Mouse (Mus musculus) cerebellum, adult (tissue): ENCODE measurements around the gene Itpr1.

ENCODE experiments used
- ATAC-seq: cut with Nextera tagmentation; 2 replicates; pipeline ENCODE4 v1.9.2; 2017; ENCODE audit warnings: mild to moderate bottlenecking, moderate library complexity, mixed read lengths; ENCODE audit not compliant: insufficient number of reproducible peaks, low FRiP score, low TSS enrichment

Gene Itpr1

GRCm38 (mm10) chr6:108493753-108494152, 280.9 kb downstream of the Itpr1 start:
- ATAC-seq, result no peak

DNA sequence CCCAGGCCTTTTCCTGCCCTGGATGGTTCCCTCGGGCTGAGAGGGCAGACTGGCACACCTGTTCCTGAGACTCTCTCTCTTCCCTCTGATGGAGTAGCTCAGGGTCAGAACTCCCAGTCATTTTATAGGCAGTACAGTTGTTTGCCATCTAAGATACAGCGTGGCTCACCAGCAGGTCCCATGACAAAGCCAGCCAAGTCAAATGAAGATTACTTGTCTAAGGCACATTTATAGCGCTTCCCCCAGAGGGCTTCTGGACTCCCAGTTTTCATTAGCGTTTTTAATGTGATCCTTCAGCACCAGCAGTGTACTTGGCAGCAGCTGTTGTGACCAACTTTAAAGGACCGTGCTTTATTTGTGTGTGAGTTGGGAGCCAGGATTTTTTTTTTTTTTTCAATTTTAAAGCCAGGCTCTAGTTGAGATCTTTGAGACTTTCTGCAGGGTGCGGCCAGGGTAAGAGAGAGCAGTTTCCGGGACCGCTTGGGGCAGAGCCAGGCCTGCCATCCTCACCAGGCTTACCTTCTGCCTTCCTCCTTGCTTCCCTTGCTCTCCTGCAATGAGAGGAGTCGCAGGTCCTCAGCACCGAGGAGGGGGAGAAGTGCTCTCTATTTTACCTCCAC, 281.4 kb downstream of the Itpr1 start:
- ATAC-seq, result 0 out of 2 replicates have a peak, but pooled peaks have one; percentile 10

- ATAC-seq, result no peak
Observed at GRCm38 (mm10) chr6:108494994-108495393, 282.1 kb downstream of the Itpr1 start.

DNA sequence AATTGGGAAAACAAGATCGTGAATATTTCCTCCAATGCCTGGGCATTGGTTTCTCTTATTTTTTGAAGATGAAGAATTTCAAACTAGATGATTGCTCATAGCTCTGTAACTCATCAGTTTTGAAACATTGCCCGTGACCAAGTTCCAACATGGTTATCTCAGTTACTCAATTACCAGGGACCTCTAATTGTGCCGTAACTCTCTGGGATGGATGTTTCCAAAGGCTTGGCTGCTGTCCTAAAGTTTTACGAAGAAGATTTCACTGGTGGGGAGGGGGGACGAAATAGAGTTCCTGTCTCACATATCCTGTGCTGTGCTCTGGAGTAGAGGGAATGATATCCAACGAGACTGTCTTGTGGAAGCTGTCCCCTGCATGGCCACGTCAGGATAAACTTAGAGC, 285.2 kb downstream of the Itpr1 start:
- no peak for ATAC-seq

DNA sequence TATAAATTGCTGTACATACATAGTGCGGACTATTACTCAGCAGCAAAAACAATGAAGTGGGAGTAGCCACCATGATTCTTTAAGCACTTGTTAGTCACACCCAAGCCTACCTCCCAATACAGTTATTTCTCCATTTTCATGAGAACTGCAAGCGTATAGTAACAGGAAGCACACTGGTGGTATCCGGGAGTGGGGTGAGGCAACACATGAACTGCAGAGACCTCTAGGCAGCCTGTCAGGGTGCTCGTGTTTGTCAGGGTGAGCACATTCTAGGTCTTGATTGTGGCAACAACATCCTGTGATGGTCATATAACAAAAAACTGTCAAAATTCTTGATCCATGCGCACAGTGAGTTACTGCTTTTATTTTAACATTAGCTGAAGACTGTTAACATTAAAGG, 290.8 kb downstream of the Itpr1 start:
- ATAC-seq, result no peak

DNA sequence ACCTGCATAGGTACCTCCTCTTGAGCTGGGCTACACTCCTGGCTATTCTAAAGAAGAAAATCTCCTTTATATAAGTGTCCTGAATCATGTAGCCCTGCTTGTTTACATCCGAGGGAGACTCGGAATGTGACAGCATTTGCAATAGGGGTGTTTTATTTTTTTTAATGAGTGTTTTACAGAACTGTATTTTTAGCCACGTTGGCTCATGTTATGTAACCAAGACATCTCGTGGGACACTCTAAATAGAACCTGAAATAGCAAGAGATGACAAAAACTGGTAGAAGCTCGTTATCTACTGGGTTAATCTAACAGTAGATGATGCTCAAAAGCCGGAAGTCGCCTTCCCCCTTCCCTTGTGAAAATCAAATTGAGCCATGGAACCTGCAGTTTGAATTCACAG, 291.8 kb downstream of the Itpr1 start:
- ATAC-seq, result no peak

DNA sequence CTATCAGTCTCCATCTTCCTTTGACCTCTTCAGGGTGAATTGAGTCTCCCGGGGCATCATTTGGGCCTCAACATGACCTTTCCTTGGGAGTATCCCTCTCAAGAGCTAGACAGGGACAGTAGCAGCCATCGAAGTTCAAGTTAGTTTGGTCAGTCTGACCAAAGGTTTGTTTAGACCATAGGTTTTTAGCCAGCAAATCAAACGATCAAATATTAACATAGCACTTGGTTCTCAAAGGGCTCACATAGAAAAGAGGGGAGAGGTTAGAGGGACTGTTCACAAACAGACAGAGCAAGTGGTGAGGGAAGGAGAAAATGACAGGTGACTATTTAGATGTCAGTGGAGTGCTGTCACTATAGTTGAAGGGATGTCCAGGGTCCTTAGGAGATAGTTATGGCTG, 293.3 kb downstream of the Itpr1 start:
- ATAC-seq, result no peak

DNA sequence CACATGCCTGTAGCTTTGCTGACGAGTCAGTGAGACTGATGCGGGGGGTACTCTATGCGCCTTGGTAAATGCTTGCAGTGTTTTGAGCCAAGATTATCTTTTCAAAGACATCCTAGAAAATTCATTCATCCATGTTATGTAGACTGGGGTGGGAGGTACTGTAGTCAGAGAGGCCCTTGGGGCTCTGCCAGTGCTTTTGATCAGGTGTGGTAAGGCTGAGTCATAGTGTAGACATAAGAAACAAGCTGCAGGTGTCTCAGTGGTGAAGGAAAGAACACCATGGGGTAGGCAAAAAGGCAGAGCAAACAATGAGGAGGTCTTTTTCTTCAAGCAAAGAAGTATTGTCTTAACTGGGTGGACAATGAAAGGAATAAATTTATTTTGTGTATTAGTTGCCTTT, 294.4 kb downstream of the Itpr1 start:
- no peak for ATAC-seq

DNA sequence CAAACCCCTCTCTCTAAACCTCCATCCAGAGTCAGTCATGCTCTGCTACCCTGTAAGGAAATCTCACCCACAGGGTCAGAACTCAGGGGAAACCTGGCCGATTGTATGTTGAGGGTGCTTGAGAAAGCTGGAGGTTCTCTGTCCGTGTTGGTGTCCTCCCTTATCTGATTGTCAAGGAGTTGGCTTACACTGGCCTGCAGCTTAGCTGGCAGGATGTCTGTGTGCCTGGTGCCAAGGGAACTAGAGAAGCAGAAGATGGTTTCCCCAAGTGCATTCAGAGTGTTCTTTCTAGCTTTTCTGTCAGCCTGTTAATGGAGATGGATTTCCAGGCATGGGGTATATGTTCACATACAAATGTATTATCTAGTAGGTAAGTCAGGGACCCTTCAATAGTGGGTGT, 296.4 kb downstream of the Itpr1 start:
- peak; percentile 39; the same call in 1 of the 2 replicates for ATAC-seq

DNA sequence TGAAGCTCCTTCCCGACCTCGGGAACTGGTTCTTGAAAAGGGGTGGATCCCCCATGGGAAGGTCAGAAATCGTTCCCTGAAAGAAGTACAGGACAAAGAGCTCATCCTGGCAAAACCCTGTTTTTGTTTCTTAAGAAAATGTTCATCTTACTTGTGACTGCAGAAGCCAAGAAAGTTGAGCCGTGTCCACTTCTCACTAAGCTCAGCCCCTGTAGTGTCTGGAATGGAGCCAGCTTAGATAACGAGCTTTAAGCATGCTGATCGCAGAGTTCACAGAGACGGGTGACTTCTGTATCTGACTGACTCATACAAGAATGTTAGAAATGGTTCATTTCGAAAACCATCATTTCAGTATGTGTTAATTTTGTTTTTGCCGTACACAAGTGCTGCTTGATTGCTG, 297.2 kb downstream of the Itpr1 start:
- ATAC-seq, result no peak

GRCm38 (mm10) chr6:108512097-108512496, 299.2 kb downstream of the Itpr1 start:
- no peak for ATAC-seq

GRCm38 (mm10) chr6:108512994-108513393, 300.1 kb downstream of the Itpr1 start:
- ATAC-seq, result no peak

DNA sequence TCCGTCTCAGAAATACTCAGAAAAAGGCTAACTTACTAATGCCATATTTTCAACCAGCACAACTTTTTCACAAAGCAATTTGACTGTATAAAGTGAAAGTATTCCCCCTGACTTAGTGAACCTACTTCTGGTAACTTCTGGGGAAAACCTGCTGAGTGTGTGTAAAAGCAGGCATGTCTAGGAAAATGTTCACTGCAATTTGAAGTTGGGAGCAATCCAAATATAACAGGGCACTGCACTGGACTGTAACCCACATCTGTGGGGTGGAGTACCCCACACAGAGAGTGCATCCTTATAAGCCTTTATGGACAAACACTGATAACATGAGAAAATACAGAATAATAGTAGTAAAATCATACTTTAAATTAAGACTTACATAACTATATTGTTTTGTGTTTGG, 303.4 kb downstream of the Itpr1 start:
- no peak for ATAC-seq

DNA sequence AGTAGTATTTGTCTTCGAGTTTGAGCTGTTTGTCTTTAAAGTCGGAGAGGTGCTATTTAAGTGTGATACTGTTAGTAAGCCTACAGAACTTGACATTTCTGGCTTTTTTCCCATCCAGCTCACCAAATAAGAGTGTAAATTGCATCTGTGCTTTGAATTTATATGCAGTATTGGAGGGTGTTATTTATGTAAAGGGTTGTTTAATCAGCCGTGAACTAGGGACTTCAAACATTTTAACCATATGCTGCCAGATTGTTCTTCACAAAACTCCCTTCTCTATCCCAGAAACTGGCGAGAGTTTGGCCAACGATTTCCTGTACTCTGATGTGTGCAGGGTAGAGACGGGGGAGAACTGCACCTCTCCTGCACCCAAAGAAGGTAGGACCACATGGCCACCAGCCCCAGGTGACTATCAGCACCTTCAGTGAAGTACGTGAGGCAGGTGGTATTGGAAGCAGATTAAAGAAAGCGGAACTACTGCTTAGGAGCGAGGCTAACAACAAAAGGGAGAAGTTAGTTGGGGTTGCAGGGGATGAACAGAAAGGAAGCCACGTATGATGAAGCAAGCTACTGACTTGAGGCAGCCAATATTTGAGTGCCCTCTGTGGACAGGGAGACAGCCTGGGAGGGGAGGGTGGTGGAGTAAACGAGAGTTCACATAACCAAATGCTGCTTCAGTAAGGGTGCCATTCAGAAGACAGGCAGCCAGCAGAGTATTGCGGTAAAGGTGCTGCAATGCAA, 304.5 kb downstream of the Itpr1 start:
- ATAC-seq, result no peak

GRCm38 (mm10) chr6:108517986-108518385, 305.1 kb downstream of the Itpr1 start:
- no peak for ATAC-seq

- no peak for ATAC-seq
Observed at GRCm38 (mm10) chr6:108518552-108518951, 305.7 kb downstream of the Itpr1 start.

GRCm38 (mm10) chr6:108519327-108519726, 306.4 kb downstream of the Itpr1 start:
- ATAC-seq, result no peak

- ATAC-seq, result no peak
Observed at GRCm38 (mm10) chr6:108523956-108524616, 311.2 kb downstream of the Itpr1 start.

DNA sequence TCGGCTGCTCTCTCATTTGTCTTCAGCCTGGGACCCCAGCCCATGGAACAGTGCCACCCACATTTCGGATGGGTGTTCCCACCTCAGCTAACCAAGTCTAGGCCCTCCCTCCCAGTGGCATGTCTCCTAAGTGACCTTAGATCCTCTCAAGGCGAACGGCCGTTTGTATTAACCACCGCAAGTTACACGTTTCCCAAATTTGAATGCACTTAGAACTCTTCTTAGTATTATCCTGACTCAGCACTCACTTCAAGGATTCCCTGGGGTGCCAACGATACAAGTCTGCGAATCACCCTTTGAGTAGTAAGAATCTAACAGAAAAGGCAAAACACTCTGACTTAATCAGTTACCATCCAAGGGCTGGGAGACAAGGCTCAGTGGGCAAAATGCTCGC, 311.7 kb downstream of the Itpr1 start:
- ATAC-seq, result no peak

DNA sequence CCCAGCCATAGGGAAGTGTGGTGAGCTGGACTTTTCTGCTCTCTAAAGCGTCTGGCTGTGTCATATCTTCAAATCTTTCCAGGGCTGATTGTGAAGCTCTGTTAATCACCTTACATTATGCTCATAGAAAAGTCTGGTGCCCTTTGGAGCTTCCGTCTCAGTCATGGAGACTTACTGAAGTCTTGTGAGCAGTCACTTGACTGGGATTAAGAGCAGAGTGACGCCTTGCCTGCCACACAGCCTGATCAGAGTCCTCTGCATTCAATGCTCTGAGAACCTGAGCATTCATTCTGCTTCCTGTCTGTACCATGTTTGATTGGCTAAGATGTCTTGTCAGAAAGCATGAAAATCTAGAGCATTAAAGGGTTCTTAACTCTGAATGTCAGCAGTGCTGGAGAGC, 314.7 kb downstream of the Itpr1 start:
- no peak for ATAC-seq

GRCm38 (mm10) chr6:108527993-108528392, 315.1 kb downstream of the Itpr1 start:
- ATAC-seq, result no peak

DNA sequence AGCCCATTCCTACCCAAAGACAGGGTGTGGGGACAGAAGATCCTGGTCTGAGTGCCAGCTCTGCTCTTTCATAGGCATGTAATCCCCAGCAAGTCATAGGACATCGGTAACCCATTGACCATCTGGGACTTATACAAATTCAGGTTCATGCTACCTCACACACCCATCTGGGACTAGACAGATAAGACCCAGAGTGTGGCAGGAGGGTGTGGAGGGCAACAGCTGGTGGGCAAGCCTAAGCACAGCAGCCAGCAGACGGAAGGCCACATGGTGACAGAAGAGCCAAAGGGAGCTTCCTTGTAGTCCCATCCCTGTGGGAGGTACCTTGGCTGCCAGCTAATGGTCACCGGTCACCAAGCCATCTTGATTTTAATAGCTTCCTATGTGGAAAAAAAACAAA, 316.3 kb downstream of the Itpr1 start:
- no peak for ATAC-seq
